Mouse (Mus musculus): ENCODE measurements at regions not wholly inside any gene's neighbourhood (a gene's known extent, or its start where the extent isn't known, plus 50 kb on each side); places are given as distances from the start of the nearest gene placed in this dataset.

GRCm38 (mm10) chr17:4186802-4187201 is 490.7 kb upstream of the Nox3 start:
- Histone ChIP-seq H3K4me3 (replicated peaks) (no peak overlapping the region), H3K4me1 (ENCODE audit: control insufficient read depth) (no peaks in the 10 kb centered on the region)
- no peak for TF ChIP-seq GATA1 (IDR thresholded peaks at IDR 0.05; ENCODE audit: low read length)
- TF ChIP-seq TAL1 (IDR thresholded peaks at IDR 0.05; ENCODE audit: low read length) = no peak

GRCm38 (mm10) chr17:4187606-4188005 is 491.5 kb upstream of the Nox3 start:
- TF ChIP-seq GATA1 (IDR thresholded peaks at IDR 0.05; ENCODE audit: low read length) (no peak), TAL1 (IDR thresholded peaks at IDR 0.05; ENCODE audit: low read length) (no peak)
- H3K9me3 ChIP-seq (ENCODE audit: control insufficient read depth, low read length) = no peaks in the 10 kb centered on the region
- no peaks in the 10 kb centered on the region for H3K36me3 ChIP-seq (ENCODE audit: control insufficient read depth)
- no peak overlapping the region for H3K4me3 ChIP-seq (replicated peaks)
- no peaks in the 10 kb centered on the region for H3K4me1 ChIP-seq (ENCODE audit: control insufficient read depth)
- no peaks in the 10 kb centered on the region for H3K27me3 ChIP-seq (ENCODE audit: control insufficient read depth)

More at GRCm38 (mm10) chr17:4186802-4187201, 490.7 kb upstream of the Nox3 start:
- Histone ChIP-seq H3K9me3 (ENCODE audit: control insufficient read depth, low read length) (no peaks in the 10 kb centered on the region), H3K36me3 (ENCODE audit: control insufficient read depth) (no peaks in the 10 kb centered on the region), H3K27me3 (ENCODE audit: control insufficient read depth) (no peaks in the 10 kb centered on the region)

- TF ChIP-seq TAL1 (IDR thresholded peaks at IDR 0.05; ENCODE audit: low read length) = no peak
- no peak for TF ChIP-seq GATA1 (IDR thresholded peaks at IDR 0.05; ENCODE audit: low read length)
These were observed 500.9 kb upstream of the Nox3 start for GRCm38 (mm10) chr17:4196793-4197448.

GRCm38 (mm10) chr17:4198001-4198400 is 501.9 kb upstream of the Nox3 start:
- H3K36me3 ChIP-seq (ENCODE audit: control insufficient read depth) = no peaks in the 10 kb centered on the region
- no peaks in the 10 kb centered on the region for H3K9me3 ChIP-seq (ENCODE audit: control insufficient read depth, low read length)
- H3K4me1 ChIP-seq (ENCODE audit: control insufficient read depth) = no peaks in the 10 kb centered on the region
- no peaks in the 10 kb centered on the region for H3K27me3 ChIP-seq (ENCODE audit: control insufficient read depth)
- no peak overlapping the region for H3K4me3 ChIP-seq (replicated peaks)
- TF ChIP-seq TAL1 (IDR thresholded peaks at IDR 0.05; ENCODE audit: low read length) (no peak), GATA1 (IDR thresholded peaks at IDR 0.05; ENCODE audit: low read length) (no peak)

More at GRCm38 (mm10) chr17:4196793-4197448, 500.9 kb upstream of the Nox3 start:
- Histone ChIP-seq H3K4me3 (replicated peaks) (no peak overlapping the region), H3K27me3 (ENCODE audit: control insufficient read depth) (no peaks in the 10 kb centered on the region), H3K36me3 (ENCODE audit: control insufficient read depth) (no peaks in the 10 kb centered on the region), H3K4me1 (ENCODE audit: control insufficient read depth) (no peaks in the 10 kb centered on the region), H3K9me3 (ENCODE audit: control insufficient read depth, low read length) (no peaks in the 10 kb centered on the region)

GRCm38 (mm10) chr17:4199698-4200153 is 503.7 kb upstream of the Nox3 start:
- H3K4me1 ChIP-seq (ENCODE audit: control insufficient read depth) = no peaks in the 10 kb centered on the region
- no peak overlapping the region for H3K4me3 ChIP-seq (replicated peaks)
- H3K36me3 ChIP-seq (ENCODE audit: control insufficient read depth) = no peaks in the 10 kb centered on the region
- TF ChIP-seq TAL1 (IDR thresholded peaks at IDR 0.05; ENCODE audit: low read length) = no peak
- no peak for TF ChIP-seq GATA1 (IDR thresholded peaks at IDR 0.05; ENCODE audit: low read length)
- no peaks in the 10 kb centered on the region for H3K27me3 ChIP-seq (ENCODE audit: control insufficient read depth)
- H3K9me3 ChIP-seq (ENCODE audit: control insufficient read depth, low read length) = no peaks in the 10 kb centered on the region

GRCm38 (mm10) chr17:4201300-4201699 is 505.2 kb upstream of the Nox3 start:
- TF ChIP-seq GATA1 (IDR thresholded peaks at IDR 0.05; ENCODE audit: low read length) (no peak), TAL1 (IDR thresholded peaks at IDR 0.05; ENCODE audit: low read length) (no peak)
- no peaks in the 10 kb centered on the region for H3K36me3 ChIP-seq (ENCODE audit: control insufficient read depth)
- no peaks in the 10 kb centered on the region for H3K4me1 ChIP-seq (ENCODE audit: control insufficient read depth)
- H3K9me3 ChIP-seq (ENCODE audit: control insufficient read depth, low read length) = no peaks in the 10 kb centered on the region
- H3K4me3 ChIP-seq (replicated peaks) = no peak overlapping the region
- H3K27me3 ChIP-seq (ENCODE audit: control insufficient read depth) = no peaks in the 10 kb centered on the region

- H3K27me3 ChIP-seq (ENCODE audit: control insufficient read depth) = no peaks in the 10 kb centered on the region
- H3K4me3 ChIP-seq (replicated peaks) = no peak overlapping the region
- H3K4me1 ChIP-seq (ENCODE audit: control insufficient read depth) = no peaks in the 10 kb centered on the region
- TF ChIP-seq TAL1 (IDR thresholded peaks at IDR 0.05; ENCODE audit: low read length) = no peak
- TF ChIP-seq GATA1 (IDR thresholded peaks at IDR 0.05; ENCODE audit: low read length) = no peak
- H3K36me3 ChIP-seq (ENCODE audit: control insufficient read depth) = no peaks in the 10 kb centered on the region
- H3K9me3 ChIP-seq (ENCODE audit: control insufficient read depth, low read length) = no peaks in the 10 kb centered on the region
These were observed 512.3 kb upstream of the Nox3 start for GRCm38 (mm10) chr17:4208142-4208925.

GRCm38 (mm10) chr17:4209650-4210049 is 513.6 kb upstream of the Nox3 start:
- Histone ChIP-seq H3K4me3 (replicated peaks) (no peak overlapping the region), H3K9me3 (ENCODE audit: control insufficient read depth, low read length) (no peaks in the 10 kb centered on the region), H3K27me3 (ENCODE audit: control insufficient read depth) (no peaks in the 10 kb centered on the region), H3K4me1 (ENCODE audit: control insufficient read depth) (no peaks in the 10 kb centered on the region), H3K36me3 (ENCODE audit: control insufficient read depth) (no peaks in the 10 kb centered on the region)
- TF ChIP-seq GATA1 (IDR thresholded peaks at IDR 0.05; ENCODE audit: low read length) (no peak), TAL1 (IDR thresholded peaks at IDR 0.05; ENCODE audit: low read length) (no peak)

GRCm38 (mm10) chr17:4212586-4212985 is 516.5 kb upstream of the Nox3 start:
- Histone ChIP-seq H3K9me3 (ENCODE audit: control insufficient read depth, low read length) (no peaks in the 10 kb centered on the region), H3K36me3 (ENCODE audit: control insufficient read depth) (no peaks in the 10 kb centered on the region), H3K4me1 (ENCODE audit: control insufficient read depth) (no peaks in the 10 kb centered on the region), H3K27me3 (ENCODE audit: control insufficient read depth) (no peaks in the 10 kb centered on the region), H3K4me3 (replicated peaks) (no peak overlapping the region)
- TF ChIP-seq TAL1 (IDR thresholded peaks at IDR 0.05; ENCODE audit: low read length) = no peak
- no peak for TF ChIP-seq GATA1 (IDR thresholded peaks at IDR 0.05; ENCODE audit: low read length)
